Mouse (Mus musculus): ENCODE measurements around the gene Sap30l. TPM values are rescaled to one million over a fixed set of nuclear protein-coding genes. Genes with fewer than 3 reads are reported as not detected.

The Sap30l gene
- polyA plus RNA-seq (2015; fragmentation: Nextera tagmentation; extraction: Ambion mirVana) = 10.5 and 10.9 TPM in 2 replicates

DNA sequence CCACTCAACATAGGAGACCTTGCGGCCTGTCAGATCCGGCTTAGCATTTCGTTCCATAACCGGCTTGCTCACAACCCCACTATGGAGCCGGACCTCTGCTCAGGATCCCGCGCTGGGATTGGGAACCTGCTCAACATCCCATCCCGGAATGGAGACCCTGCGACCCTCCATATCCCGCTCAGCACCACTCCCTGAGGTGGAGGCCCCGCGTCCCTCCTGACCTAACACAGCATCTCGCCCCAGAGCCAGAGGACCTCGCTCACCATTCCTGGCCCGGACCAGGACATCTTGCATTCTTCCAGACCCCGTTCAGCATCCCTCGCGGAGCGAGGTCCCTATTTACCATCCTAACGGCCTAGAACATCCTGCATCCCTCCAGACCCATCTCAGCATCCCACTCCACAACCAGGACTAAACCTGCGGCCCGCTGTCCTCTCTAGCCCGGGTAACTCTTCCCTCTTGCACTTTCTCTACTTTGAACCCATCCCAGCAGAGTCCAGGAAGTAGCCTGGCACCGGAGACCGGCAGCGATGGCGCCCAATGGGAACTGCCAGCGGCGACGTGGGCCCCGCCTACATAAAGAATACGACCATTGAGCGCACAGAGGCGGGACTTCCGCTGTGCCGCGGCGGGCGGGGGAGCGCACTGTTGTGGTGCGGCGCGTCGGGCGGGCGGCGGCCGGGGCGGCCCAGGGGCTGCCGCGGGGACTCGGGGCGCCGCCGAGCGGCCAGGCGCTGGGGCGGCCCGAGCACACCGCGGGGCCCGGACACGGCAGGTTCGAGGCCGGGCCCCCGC is at the start of gene Sap30l:
Gene Sap30l, plus strand, starts transcription at position 667 of the 795 bp plus-strand sequence.
- peak within 1 kb of the TSS; percentile 93 for H3K4me2 ChIP-seq
- H3K4me3 ChIP-seq = peak within 1 kb of the TSS; percentile 93
- peak within 1 kb of the TSS; percentile 93 for H3K9ac ChIP-seq
- WGBS = under 1% methylated on average over 59 of the region's 66 CpGs
- H3K27ac ChIP-seq = peak within 1 kb of the TSS; percentile 55
- ATAC-seq (ENCODE audit: insufficient number of reproducible peaks, insufficient read depth, low FRiP score, low TSS enrichment, low read depth) = peak; percentile 97
- peaks cover 5% of the 10 kb centered on the region for H3K36me3 ChIP-seq
- no peaks in the 10 kb centered on the region for H3K27me3 ChIP-seq
- H3K9me3 ChIP-seq = no peaks in the 10 kb centered on the region
- peaks cover 26% of the 10 kb centered on the region for H3K4me1 ChIP-seq

DNA sequence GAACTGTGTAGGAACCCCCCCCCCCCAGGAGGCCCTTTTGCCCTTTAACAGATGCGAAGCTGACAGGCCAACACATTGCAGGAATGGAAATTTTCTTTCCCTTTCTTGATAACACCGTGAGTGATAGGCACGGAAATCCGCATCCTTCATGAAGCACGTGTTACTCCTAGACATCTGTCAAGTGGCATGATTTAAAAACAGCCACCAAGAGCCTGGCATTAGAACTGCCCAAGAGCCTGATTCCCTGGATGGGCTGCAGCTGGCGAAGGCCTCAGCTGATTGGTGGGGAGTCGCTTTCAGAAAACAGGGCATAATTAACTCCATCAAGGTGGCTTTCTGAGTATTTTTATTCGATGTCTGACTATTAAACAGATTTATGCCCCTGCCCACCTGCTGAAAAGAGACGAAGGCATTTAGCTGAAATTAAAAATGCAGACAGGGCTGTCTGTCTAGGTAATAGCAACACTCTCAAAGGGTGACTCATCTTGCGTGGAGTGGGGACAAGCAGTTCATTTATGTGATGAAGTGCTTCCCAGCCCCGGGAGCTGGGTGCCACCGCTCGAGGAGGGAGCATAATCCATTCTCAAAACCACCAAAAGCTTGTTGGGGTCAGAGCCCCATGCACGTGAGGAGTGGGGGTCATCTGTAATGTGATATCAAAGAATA is 47.8 kb upstream of the Sap30l start:
- H3K27me3 ChIP-seq = no peaks in the 10 kb centered on the region
- 69% methylated on average over 14 of the region's 14 CpGs for WGBS
- H3K9me3 ChIP-seq = no peaks in the 10 kb centered on the region
- no peak for ATAC-seq (ENCODE audit: insufficient number of reproducible peaks, insufficient read depth, low FRiP score, low TSS enrichment, low read depth)
- H3K9ac ChIP-seq = no peak overlapping the region
- no peak overlapping the region for H3K27ac ChIP-seq
- H3K4me1 ChIP-seq = peaks cover 12% of the 10 kb centered on the region
- H3K4me2 ChIP-seq = no peak overlapping the region
- no peak overlapping the region for H3K4me3 ChIP-seq
- no peaks in the 10 kb centered on the region for H3K36me3 ChIP-seq

- H3K27ac ChIP-seq = no peak overlapping the region
- peaks cover 5% of the 10 kb centered on the region for H3K4me1 ChIP-seq
- no peak for ATAC-seq (ENCODE audit: insufficient number of reproducible peaks, insufficient read depth, low FRiP score, low TSS enrichment, low read depth)
- no peak overlapping the region for H3K4me2 ChIP-seq
- WGBS = 78% methylated on average over 9 of the region's 9 CpGs
- H3K9ac ChIP-seq = no peak overlapping the region
- 0 out of 2 replicates have a peak, but pooled peaks cover 3% of the 10 kb centered on the region for H3K9me3 ChIP-seq
- H3K4me3 ChIP-seq = no peak overlapping the region
- H3K36me3 ChIP-seq = peaks cover 8% of the 10 kb centered on the region
- H3K27me3 ChIP-seq = no peaks in the 10 kb centered on the region
These were observed 42.8 kb upstream of the Sap30l start for GRCm38 (mm10) chr11:57758621-57759020.

- Histone ChIP-seq H3K27ac (no peak overlapping the region), H3K4me3 (no peak overlapping the region), H3K4me2 (no peak overlapping the region), H3K9ac (no peak overlapping the region), H3K27me3 (no peaks in the 10 kb centered on the region), H3K4me1 (peaks cover 5% of the 10 kb centered on the region), H3K9me3 (0 out of 2 replicates have a peak, but pooled peaks cover 3% of the 10 kb centered on the region), H3K36me3 (peaks cover 12% of the 10 kb centered on the region)
- WGBS = 32% methylated on average over 14 of the region's 14 CpGs
- ATAC-seq (ENCODE audit: insufficient number of reproducible peaks, insufficient read depth, low FRiP score, low TSS enrichment, low read depth) = no peak
These were observed 40.9 kb upstream of the Sap30l start for GRCm38 (mm10) chr11:57760509-57761058.

DNA sequence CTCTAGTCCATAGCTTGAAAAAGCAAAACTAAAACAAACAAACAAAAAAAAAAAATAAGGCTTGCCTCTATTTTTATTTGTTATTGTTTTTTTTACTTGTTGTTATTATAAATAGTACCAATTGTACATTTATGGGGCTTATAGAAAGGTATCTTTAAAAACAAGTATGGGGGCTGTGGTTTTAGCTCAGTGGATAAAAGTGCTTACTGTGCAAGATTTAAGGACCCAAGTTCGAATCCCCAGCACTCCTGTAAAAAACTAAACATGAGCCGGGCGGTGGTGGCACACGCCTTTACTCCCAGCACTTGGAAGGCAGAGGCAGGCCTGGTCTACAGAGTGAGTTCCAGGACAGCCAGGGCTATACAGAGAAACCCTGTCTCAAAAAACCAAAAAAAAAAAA is 40.1 kb upstream of the Sap30l start:
- ATAC-seq (ENCODE audit: insufficient number of reproducible peaks, insufficient read depth, low FRiP score, low TSS enrichment, low read depth) = no peak
- peaks cover 17% of the 10 kb centered on the region for H3K36me3 ChIP-seq
- WGBS = 94% methylated on average over 4 of the region's 4 CpGs
- no peak overlapping the region for H3K4me3 ChIP-seq
- H3K4me1 ChIP-seq = peaks cover 8% of the 10 kb centered on the region
- no peak overlapping the region for H3K27ac ChIP-seq
- H3K4me2 ChIP-seq = no peak overlapping the region
- no peak overlapping the region for H3K9ac ChIP-seq
- H3K27me3 ChIP-seq = no peaks in the 10 kb centered on the region
- 0 out of 2 replicates have a peak, but pooled peaks cover 3% of the 10 kb centered on the region for H3K9me3 ChIP-seq

GRCm38 (mm10) chr11:57764124-57764523 is 37.3 kb upstream of the Sap30l start:
- no peak overlapping the region for H3K4me2 ChIP-seq
- no peak for ATAC-seq (ENCODE audit: insufficient number of reproducible peaks, insufficient read depth, low FRiP score, low TSS enrichment, low read depth)
- WGBS = 88% methylated on average over 3 of the region's 3 CpGs
- H3K27me3 ChIP-seq = no peaks in the 10 kb centered on the region
- no peak overlapping the region for H3K4me3 ChIP-seq
- H3K4me1 ChIP-seq = peaks cover 9% of the 10 kb centered on the region
- 0 out of 2 replicates have a peak, but pooled peaks cover 3% of the 10 kb centered on the region for H3K9me3 ChIP-seq
- H3K9ac ChIP-seq = no peak overlapping the region
- peaks cover 22% of the 10 kb centered on the region for H3K36me3 ChIP-seq
- H3K27ac ChIP-seq = no peak overlapping the region

DNA sequence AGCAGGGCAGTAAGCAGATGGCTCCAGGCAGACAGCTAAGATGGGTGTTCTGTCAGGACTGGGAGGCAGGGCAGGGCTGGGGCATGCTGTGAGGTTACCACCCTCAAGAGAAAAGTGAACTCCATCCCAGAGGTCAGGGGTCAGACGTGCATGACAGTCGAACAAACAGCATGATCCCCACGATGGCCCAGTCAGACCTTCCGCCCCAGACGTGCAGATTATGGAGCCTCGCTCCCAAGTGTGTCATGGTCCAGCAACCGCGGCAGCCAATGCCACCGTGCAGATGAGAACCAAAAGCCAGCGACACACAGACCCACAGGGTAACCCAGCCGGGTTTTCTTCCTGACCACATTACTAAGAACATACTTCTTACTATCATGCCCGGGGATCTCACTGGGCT is 34.8 kb upstream of the Sap30l start:
- Histone ChIP-seq H3K4me3 (no peak overlapping the region), H3K4me2 (no peak overlapping the region), H3K4me1 (peaks cover 9% of the 10 kb centered on the region), H3K9me3 (0 out of 2 replicates have a peak, but pooled peaks cover 3% of the 10 kb centered on the region), H3K27ac (no peak overlapping the region), H3K36me3 (peaks cover 44% of the 10 kb centered on the region), H3K27me3 (no peaks in the 10 kb centered on the region), H3K9ac (no peak overlapping the region)
- 35% methylated on average over 12 of the region's 12 CpGs for WGBS
- 0 out of 2 replicates have a peak, but pooled peaks have one; percentile 8 for ATAC-seq (ENCODE audit: insufficient number of reproducible peaks, insufficient read depth, low FRiP score, low TSS enrichment, low read depth)

- Histone ChIP-seq H3K9me3 (0 out of 2 replicates have a peak, but pooled peaks cover 3% of the 10 kb centered on the region), H3K27ac (no peak overlapping the region), H3K4me2 (no peak overlapping the region), H3K36me3 (peaks cover 48% of the 10 kb centered on the region), H3K9ac (no peak overlapping the region), H3K4me1 (peaks cover 9% of the 10 kb centered on the region), H3K4me3 (no peak overlapping the region), H3K27me3 (no peaks in the 10 kb centered on the region)
- WGBS = 68% methylated on average over 6 of the region's 6 CpGs
- no peak for ATAC-seq (ENCODE audit: insufficient number of reproducible peaks, insufficient read depth, low FRiP score, low TSS enrichment, low read depth)
These were observed 34.3 kb upstream of the Sap30l start for GRCm38 (mm10) chr11:57767171-57767570.

DNA sequence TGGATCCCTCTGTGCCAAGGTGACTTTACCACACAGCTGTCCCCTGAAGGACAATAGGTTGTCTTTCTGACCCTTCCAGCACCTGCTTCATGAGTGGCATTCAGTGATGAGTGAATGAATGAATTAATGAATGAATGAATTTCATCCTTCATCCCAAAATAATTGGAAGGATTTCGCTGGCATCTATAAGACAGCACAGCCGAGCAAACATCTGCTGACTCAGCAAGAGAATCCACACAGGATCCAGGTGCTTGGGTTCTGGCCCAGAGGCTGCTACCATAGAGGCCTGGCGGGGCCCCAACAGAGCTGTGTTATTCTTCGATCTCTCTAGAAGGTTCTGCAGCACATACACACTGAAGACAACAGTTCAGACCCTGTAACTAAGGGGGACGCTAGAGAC is 30.7 kb upstream of the Sap30l start:
- 88% methylated on average over 5 of the region's 5 CpGs for WGBS
- Histone ChIP-seq H3K4me2 (no peak overlapping the region), H3K9ac (no peak overlapping the region), H3K27me3 (no peaks in the 10 kb centered on the region), H3K4me1 (peaks cover 24% of the 10 kb centered on the region), H3K27ac (no peak overlapping the region), H3K9me3 (no peaks in the 10 kb centered on the region), H3K36me3 (peaks cover 43% of the 10 kb centered on the region), H3K4me3 (no peak overlapping the region)
- no peak for ATAC-seq (ENCODE audit: insufficient number of reproducible peaks, insufficient read depth, low FRiP score, low TSS enrichment, low read depth)

- Histone ChIP-seq H3K27ac (no peak overlapping the region), H3K27me3 (no peaks in the 10 kb centered on the region), H3K4me3 (no peak overlapping the region), H3K4me2 (no peak overlapping the region), H3K36me3 (peaks cover 40% of the 10 kb centered on the region), H3K4me1 (peaks cover 17% of the 10 kb centered on the region), H3K9me3 (no peaks in the 10 kb centered on the region), H3K9ac (no peak overlapping the region)
- ATAC-seq (ENCODE audit: insufficient number of reproducible peaks, insufficient read depth, low FRiP score, low TSS enrichment, low read depth) = no peak
- WGBS = 88% methylated on average over 8 of the region's 8 CpGs
These were observed 29.8 kb upstream of the Sap30l start for GRCm38 (mm10) chr11:57771676-57772075.

DNA sequence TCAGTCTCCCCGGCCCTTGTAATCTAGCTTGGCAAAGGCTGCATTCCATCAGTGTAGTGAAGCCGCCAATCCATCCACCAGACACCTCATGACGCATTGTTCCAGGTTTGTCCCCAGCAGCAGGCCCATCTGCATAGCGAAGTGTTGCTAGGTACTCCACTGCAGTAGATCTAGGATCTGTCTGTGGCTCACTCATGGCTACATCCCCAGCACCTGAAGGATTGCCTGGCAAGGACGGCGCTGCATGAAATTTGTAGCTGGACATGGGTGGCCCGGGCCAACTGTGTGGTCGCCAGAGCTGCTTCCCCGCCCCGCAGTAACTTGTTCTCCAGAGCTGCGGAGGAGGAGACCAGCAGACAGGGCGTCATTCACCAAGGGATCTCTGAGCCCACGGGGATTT is 28.0 kb upstream of the Sap30l start:
- H3K4me2 ChIP-seq = no peak overlapping the region
- 18% methylated on average over 13 of the region's 13 CpGs for WGBS
- no peaks in the 10 kb centered on the region for H3K27me3 ChIP-seq
- H3K36me3 ChIP-seq = peaks cover 34% of the 10 kb centered on the region
- no peak overlapping the region for H3K27ac ChIP-seq
- H3K4me3 ChIP-seq = no peak overlapping the region
- ATAC-seq (ENCODE audit: insufficient number of reproducible peaks, insufficient read depth, low FRiP score, low TSS enrichment, low read depth) = no peak
- 0 out of 2 replicates have a peak overlapping the region, but pooled peaks have one; percentile 3 for H3K9ac ChIP-seq
- peaks cover 18% of the 10 kb centered on the region for H3K4me1 ChIP-seq
- H3K9me3 ChIP-seq = no peaks in the 10 kb centered on the region

Measured in embryonic facial prominence, embryonic 13.5 days (tissue).